Mouse (Mus musculus): ENCODE measurements at regions not wholly inside any gene's neighbourhood (a gene's known extent, or its start where the extent isn't known, plus 50 kb on each side); places are given as distances from the start of the nearest gene placed in this dataset.

GRCm38 (mm10) chr4:87662876-87663275 lies 370.3 kb downstream of the Mllt3 start:
- no peak for ATAC-seq

- ATAC-seq, result no peak
These were observed 374.8 kb downstream of the Mllt3 start for GRCm38 (mm10) chr4:87658316-87658715.

- no peak for ATAC-seq
These were observed 375.3 kb downstream of the Mllt3 start for GRCm38 (mm10) chr4:87657855-87658254.

GRCm38 (mm10) chr4:87653440-87654165 lies 379.6 kb downstream of the Mllt3 start:
- ATAC-seq, result no peak

GRCm38 (mm10) chr4:87652314-87652934 lies 380.7 kb downstream of the Mllt3 start:
- ATAC-seq, result no peak

GRCm38 (mm10) chr4:87651275-87651674 lies 381.9 kb downstream of the Mllt3 start:
- ATAC-seq, result no peak

GRCm38 (mm10) chr4:87650837-87651236 lies 382.3 kb downstream of the Mllt3 start:
- no peak for ATAC-seq

GRCm38 (mm10) chr4:87650393-87650792 lies 382.8 kb downstream of the Mllt3 start:
- no peak for ATAC-seq

- ATAC-seq, result no peak
These were observed 384.2 kb downstream of the Mllt3 start for GRCm38 (mm10) chr4:87648919-87649318.

GRCm38 (mm10) chr4:87647932-87648911 lies 384.9 kb downstream of the Mllt3 start:
- ATAC-seq, result no peak

GRCm38 (mm10) chr4:87642002-87642401 lies 391.2 kb downstream of the Mllt3 start:
- no peak for ATAC-seq

- ATAC-seq, result no peak
These were observed 391.6 kb downstream of the Mllt3 start for GRCm38 (mm10) chr4:87641551-87641950.

- ATAC-seq, result no peak
These were observed 394.9 kb downstream of the Mllt3 start for GRCm38 (mm10) chr4:87638380-87638646.

- no peak for ATAC-seq
These were observed 395.4 kb downstream of the Mllt3 start for GRCm38 (mm10) chr4:87637629-87638379.

GRCm38 (mm10) chr4:87611116-87611515 lies 380.8 kb upstream of the Slc24a2 start:
- ATAC-seq, result no peak

GRCm38 (mm10) chr4:87593644-87594043 lies 363.4 kb upstream of the Slc24a2 start:
- no peak for ATAC-seq

GRCm38 (mm10) chr4:87590797-87591196 lies 360.5 kb upstream of the Slc24a2 start:
- ATAC-seq, result no peak

GRCm38 (mm10) chr4:87578164-87578563 lies 347.9 kb upstream of the Slc24a2 start:
- ATAC-seq, result no peak

- ATAC-seq, result no peak
These were observed 340.7 kb upstream of the Slc24a2 start for GRCm38 (mm10) chr4:87570950-87571349.

- ATAC-seq, result no peak
These were observed 340.2 kb upstream of the Slc24a2 start for GRCm38 (mm10) chr4:87570470-87570891.

GRCm38 (mm10) chr4:87566616-87567015 lies 336.3 kb upstream of the Slc24a2 start:
- no peak for ATAC-seq

- no peak for ATAC-seq
These were observed 324.6 kb upstream of the Slc24a2 start for GRCm38 (mm10) chr4:87554912-87555311.

Data from CD4-positive, CD25-positive, alpha-beta regulatory T cell, adult 4 months (primary cell).